In the genomic region with DNA sequence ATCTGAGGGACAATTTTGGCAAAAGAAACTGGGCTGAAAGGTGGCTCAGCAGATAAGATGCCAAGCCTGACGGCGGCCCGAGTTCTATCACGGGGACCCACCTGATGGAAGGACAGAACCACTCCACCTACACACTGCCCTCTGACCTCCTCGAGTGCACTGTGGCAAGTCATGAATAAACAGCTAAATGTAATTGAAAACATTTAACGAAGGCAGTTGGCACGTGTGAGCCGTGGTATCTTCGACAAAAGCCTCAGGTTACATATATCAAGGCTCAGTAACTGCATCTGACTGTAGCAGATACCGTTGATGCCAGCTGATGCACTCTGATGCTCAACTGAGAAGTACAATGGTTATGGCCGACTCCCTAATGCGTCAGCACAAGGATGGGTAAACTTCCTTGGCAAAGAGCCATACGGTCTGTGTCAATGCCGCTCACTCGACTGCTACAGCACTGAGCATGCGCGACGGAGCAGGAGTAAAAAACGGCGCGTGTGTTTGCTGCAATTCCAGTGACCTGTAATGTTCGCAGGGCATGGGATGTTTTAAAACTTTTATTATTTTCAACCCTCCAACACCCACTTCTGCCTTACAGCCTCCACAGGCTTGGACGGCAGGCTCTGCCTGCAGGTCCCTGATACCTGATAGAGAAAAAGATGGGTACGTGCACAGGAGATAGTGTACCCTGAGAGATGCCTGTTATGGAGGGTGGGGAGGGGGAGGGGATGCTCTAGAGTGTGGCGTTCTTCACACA, we compare ENCODE assay signal across 10 mouse cellular contexts. TPM values are rescaled to one million over a fixed set of nuclear protein-coding genes. Genes with fewer than 3 reads are reported as not detected.
A peak's percentile ranks its signal among the peaks of the same experiment; 100 is the strongest.
DNase-seq lines count a peak whose midpoint lies in the region; ATAC-seq lines count a peak whose summit lies in the region.
"Had no signal": no experiment of that assay in that cellular context is flagged by ENCODE, and none has a peak within 500 bp of the region (broad histone marks: within the 10 kb centered on the region; RNA-seq: fewer than 3 reads in every experiment).

No protein-coding gene starts in this region.

- no peak overlapping the region for H3K4me3 ChIP-seq in midbrain, embryonic 10.5 days
- H3K4me3 ChIP-seq in midbrain, embryonic 13.5 days (replicated peaks) = no peak overlapping the region
- H3K4me3 ChIP-seq in stomach, embryonic 14.5 days (ENCODE audit: low read depth, low read length) = no peak overlapping the region

- ATAC-seq in midbrain, embryonic 13.5 days = no peak
- peak; percentile 56; the same call in 1 of the 2 replicates for ATAC-seq in stomach, embryonic 14.5 days (ENCODE audit: insufficient number of reproducible peaks, insufficient read depth, low FRiP score, low read depth)

- WGBS in midbrain, embryonic 10.5 days = 91% methylated on average over 25 of the region's 25 CpGs
- 85% methylated on average over 25 of the region's 25 CpGs for WGBS in midbrain, embryonic 13.5 days
- 70% methylated on average over 25 of the region's 25 CpGs for WGBS in stomach, embryonic 14.5 days

- H3K27ac ChIP-seq in midbrain, embryonic 10.5 days (replicated peaks) = 0 out of 2 replicates have a peak overlapping the region, but pooled peaks have one; percentile 14
- no peak overlapping the region for H3K27ac ChIP-seq in midbrain, embryonic 13.5 days
- H3K27ac ChIP-seq in stomach, embryonic 14.5 days (ENCODE audit: low read length) = no peak overlapping the region

- peak; percentile 38 for DNase-seq in adrenal gland, adult 2 months
- no peak for DNase-seq in adrenal gland, postnatal 4 days (ENCODE audit: low spot score in 2 of 2)
- no peak for DNase-seq in midbrain, embryonic 10.5 days (ENCODE audit: low spot score)
- peak; percentile 67 for DNase-seq in kidney, postnatal 14 days
- no peak for DNase-seq in right cerebral cortex, postnatal 10 days (ENCODE audit: low spot score in 2 of 2)
- DNase-seq in embryo, embryonic 11 days = no peak

- no peak overlapping the region for H3K4me2 ChIP-seq in midbrain, embryonic 13.5 days (replicated peaks)
- no peak overlapping the region for H3K4me2 ChIP-seq in stomach, embryonic 14.5 days (replicated peaks; ENCODE audit: low read depth, low read length)

- H3K27me3 ChIP-seq in midbrain, embryonic 10.5 days (ENCODE audit: low read depth, poor library complexity, severe bottlenecking) = no peaks in the 10 kb centered on the region
- no peaks in the 10 kb centered on the region for H3K27me3 ChIP-seq in midbrain, embryonic 13.5 days
- H3K27me3 ChIP-seq in stomach, embryonic 14.5 days (ENCODE audit: control insufficient read depth, insufficient read depth, low read length) = no peaks in the 10 kb centered on the region

- no peaks in the 10 kb centered on the region for H3K9me3 ChIP-seq in midbrain, embryonic 10.5 days (replicated peaks)
- H3K9me3 ChIP-seq in midbrain, embryonic 13.5 days = no peaks in the 10 kb centered on the region
- no peaks in the 10 kb centered on the region for H3K9me3 ChIP-seq in stomach, embryonic 14.5 days (ENCODE audit: control insufficient read depth, low read depth, low read length)

- no peak overlapping the region for H3K9ac ChIP-seq in midbrain, embryonic 13.5 days (replicated peaks)
- no peak overlapping the region for H3K9ac ChIP-seq in stomach, embryonic 14.5 days (replicated peaks; ENCODE audit: low read depth, low read length)

- peaks cover 7% of the 10 kb centered on the region for H3K4me1 ChIP-seq in midbrain, embryonic 10.5 days
- 0 out of 2 replicates have a peak, but pooled peaks cover 4% of the 10 kb centered on the region for H3K4me1 ChIP-seq in midbrain, embryonic 13.5 days (replicated peaks)
- no peaks in the 10 kb centered on the region for H3K4me1 ChIP-seq in stomach, embryonic 14.5 days (ENCODE audit: control insufficient read depth, insufficient read depth, low read length)

- no peaks in the 10 kb centered on the region for H3K36me3 ChIP-seq in midbrain, embryonic 10.5 days
- peaks cover 2% of the 10 kb centered on the region; the same call in 1 of the 2 replicates for H3K36me3 ChIP-seq in midbrain, embryonic 13.5 days
- no peaks in the 10 kb centered on the region for H3K36me3 ChIP-seq in stomach, embryonic 14.5 days (ENCODE audit: control insufficient read depth, insufficient read depth, low read length)

RNA-seq across cellular contexts. Expression of a gene that starts 26.2 kb away (rescaled TPM):
- 10 to 100 TPM; 32.0 to 33.2 TPM for total RNA-seq in adrenal gland, adult 2 months (2021)
- polyA plus RNA-seq in adrenal gland, adult 2 months (2012; rRNA removed) = 19.0 and 32.8 TPM in 2 replicates
- total RNA-seq in adrenal gland, postnatal 4 days (2021) = 10 to 100 TPM; 11.4 to 12.2 TPM
- polyA plus RNA-seq in midbrain, embryonic 10.5 days (2016; fragmentation: Nextera tagmentation; extraction: Ambion mirVana) = 10.3 and 10.4 TPM in 2 replicates
- 12.8 and 14.6 TPM in 2 replicates for polyA plus RNA-seq in midbrain, embryonic 13.5 days (2015; fragmentation: Nextera tagmentation; extraction: Ambion mirVana)
- 9.0 and 9.3 TPM in 2 replicates for polyA plus RNA-seq in stomach, embryonic 14.5 days (2014; fragmentation: Nextera tagmentation; extraction: Ambion mirVana)

RNA-seq across cellular contexts. Expression of a gene that starts 38.1 kb away (rescaled TPM):
- total RNA-seq in adrenal gland, adult 2 months (2021) = 1 to 10 TPM in 1 of 2 experiments, under 1 TPM in 1; 0.84 to 3.8 TPM
- 1.7 and 3.6 TPM in 2 replicates for polyA plus RNA-seq in adrenal gland, adult 2 months (2012; rRNA removed)
- 1 to 10 TPM; 1.8 TPM for total RNA-seq in adrenal gland, postnatal 4 days (2021)
- polyA plus RNA-seq in midbrain, embryonic 10.5 days (2016; fragmentation: Nextera tagmentation; extraction: Ambion mirVana) = 1.4 and 1.9 TPM in 2 replicates
- 2.6 and 3.3 TPM in 2 replicates for polyA plus RNA-seq in midbrain, embryonic 13.5 days (2015; fragmentation: Nextera tagmentation; extraction: Ambion mirVana)
- polyA plus RNA-seq in stomach, embryonic 14.5 days (2014; fragmentation: Nextera tagmentation; extraction: Ambion mirVana) = 2.0 and 2.3 TPM in 2 replicates

RNA-seq across cellular contexts. Expression of a gene that starts 47.6 kb away (rescaled TPM):
- total RNA-seq in adrenal gland, adult 2 months (2021) = 10 to 100 TPM; 20.5 to 24.0 TPM
- 17.2 and 22.3 TPM in 2 replicates for polyA plus RNA-seq in adrenal gland, adult 2 months (2012; rRNA removed)
- total RNA-seq in adrenal gland, postnatal 4 days (2021) = 10 to 100 TPM; 36.8 to 37.2 TPM
- 7.4 and 7.9 TPM in 2 replicates for polyA plus RNA-seq in midbrain, embryonic 10.5 days (2016; fragmentation: Nextera tagmentation; extraction: Ambion mirVana)
- 13.3 and 14.1 TPM in 2 replicates for polyA plus RNA-seq in midbrain, embryonic 13.5 days (2015; fragmentation: Nextera tagmentation; extraction: Ambion mirVana)
- polyA plus RNA-seq in stomach, embryonic 14.5 days (2014; fragmentation: Nextera tagmentation; extraction: Ambion mirVana) = 12.9 and 14.3 TPM in 2 replicates

RNA-seq across cellular contexts. Expression of a gene that starts 47.6 kb away (rescaled TPM):
- total RNA-seq in adrenal gland, adult 2 months (2021) = not detected
- not detected in 2 replicates for polyA plus RNA-seq in adrenal gland, adult 2 months (2012; rRNA removed)
- not detected for total RNA-seq in adrenal gland, postnatal 4 days (2021)
- 0.21 and 0.67 TPM in 2 replicates for polyA plus RNA-seq in midbrain, embryonic 10.5 days (2016; fragmentation: Nextera tagmentation; extraction: Ambion mirVana)
- 0.32 TPM in 1 of 2 replicates, not detected in the other for polyA plus RNA-seq in midbrain, embryonic 13.5 days (2015; fragmentation: Nextera tagmentation; extraction: Ambion mirVana)
- polyA plus RNA-seq in stomach, embryonic 14.5 days (2014; fragmentation: Nextera tagmentation; extraction: Ambion mirVana) = not detected in 2 replicates
- total RNA-seq: adrenal gland, postnatal 36 days; left cerebral cortex, adult 8-10 months had no signal

Comparison
In these comparisons a context has a peak if more than half of its experiments do, and no peak if none do; other contexts are left out.
1. DNase-seq: peak in adrenal gland, adult 2 months (single experiment) and kidney, postnatal 14 days (single experiment); none in adrenal gland, postnatal 4 days (0 of 2), midbrain, embryonic 10.5 days (single experiment), right cerebral cortex, postnatal 10 days (0 of 2) and embryo, embryonic 11 days (single experiment).